Mouse (Mus musculus) liver, postnatal 0 days (tissue): ENCODE measurements around the gene Adgrg6. TPM values are rescaled to one million over a fixed set of nuclear protein-coding genes. Genes with fewer than 3 reads are reported as not detected.

Experiments used
- ATAC-seq: fragments of 200-750 bp; cut with Nextera tagmentation; 2 replicates; pipeline ENCODE4 v1.8.0; 2017; ENCODE audit warnings: mild to moderate bottlenecking, moderate library complexity
- DNase-seq: peaks from one replicate; pipeline ENCODE4 v3.0.0-alpha.2; 2016
- H3K27ac ChIP-seq: fragments of 300-500 bp; sonication (generic); 2 replicates; pipeline ENCODE4 v1.5.1; 2014; ENCODE audit warnings: antibody characterized with exemption, moderate library complexity, mild to moderate bottlenecking, low read depth
- H3K27me3 ChIP-seq: fragments of 300-500 bp; sonication (generic); 2 replicates; pipeline ENCODE4 v1.6.1; 2014; ENCODE audit warnings: low read length, control low read depth, mixed read lengths; ENCODE audit not compliant: insufficient read depth
- H3K36me3 ChIP-seq: fragments of 300-500 bp; sonication (generic); replicated peaks from 2 replicates; pipeline ENCODE4 v1.6.1; 2014; ENCODE audit warnings: mild to moderate bottlenecking, control low read depth, low read length, moderate library complexity, mixed read lengths; ENCODE audit not compliant: insufficient read depth
- H3K4me1 ChIP-seq: fragments of 300-500 bp; sonication (generic); 2 replicates; pipeline ENCODE4 v1.6.1; 2014; ENCODE audit warnings: antibody characterized with exemption, mild to moderate bottlenecking, control low read depth; ENCODE audit not compliant: insufficient read depth
- H3K4me2 ChIP-seq: fragments of 300-500 bp; sonication (generic); 2 replicates; pipeline ENCODE4 v1.6.1; 2014; ENCODE audit warnings: low read depth, mild to moderate bottlenecking, low read length, moderate library complexity, mixed read lengths
- H3K4me3 ChIP-seq: fragments of 300-500 bp; sonication (generic); 2 replicates; pipeline ENCODE4 v1.5.1; 2014; ENCODE audit warnings: low read depth, low read length
- H3K9ac ChIP-seq: fragments of 300-500 bp; sonication (generic); replicated peaks from 2 replicates; pipeline ENCODE4 v1.6.1; 2014; ENCODE audit warnings: mild to moderate bottlenecking, moderate library complexity
- H3K9me3 ChIP-seq: fragments of 300-500 bp; sonication (generic); 2 replicates; pipeline ENCODE4 v1.6.1; 2016; ENCODE audit warnings: mild to moderate bottlenecking, control low read depth, low read length, mixed read lengths
- CTCF ChIP-seq: sonication (generic); IDR thresholded peaks from 2 replicates; pipeline ENCODE4 v1.5.1; 2016; ENCODE audit warnings: antibody characterized with exemption, low read depth
- EP300 ChIP-seq: IDR thresholded peaks from 2 replicates; pipeline ENCODE4 v1.6.1; 2016; ENCODE audit warnings: antibody characterized with exemption, low read depth, mild to moderate bottlenecking
- WGBS: fragments of 180-500 bp; shearing (Covaris S2); extraction: QIAGEN DNeasy Blood & Tissue Kit; methylation state at CpG from one replicate; pipeline ENCODE4 v1.1.7; 2014; ENCODE audit not compliant: insufficient replicate concordance; 5-methylcytosine and 5-hydroxymethylcytosine counted together
- polyA plus RNA-seq: library from polyadenylated mRNA; unstranded; fragments of >200 nt; fragmentation: Nextera tagmentation; extraction: Ambion mirVana; gene quantifications from 2 replicates; pipeline ENCODE4 v1.2.1, GENCODE M21; 2015

Adgrg6 gene
- polyA plus RNA-seq, 1 experiment from 2014 or later = 0.39 TPM

GRCm38 (mm10) chr10:14460933-14461514 is 84.4 kb downstream of the Adgrg6 start:
- Histone ChIP-seq H3K4me1 (no peaks in the 10 kb centered on the region; the same call in 1 of the 2 replicates), H3K27me3 (no peaks in the 10 kb centered on the region), H3K9me3 (no peaks in the 10 kb centered on the region), H3K4me2 (no peak overlapping the region), H3K36me3 (no peaks in the 10 kb centered on the region), H3K4me3 (no peak overlapping the region), H3K27ac (no peak overlapping the region), H3K9ac (no peak overlapping the region)
- 66% methylated on average over 4 of the region's 4 CpGs for WGBS
- ATAC-seq (no peak), DNase-seq (no peak)
- TF ChIP-seq CTCF (no peak), EP300 (no peak)

- H3K4me1 ChIP-seq = no peaks in the 10 kb centered on the region; the same call in 1 of the 2 replicates
- no peak overlapping the region for H3K4me2 ChIP-seq
- no peaks in the 10 kb centered on the region for H3K36me3 ChIP-seq
- H3K9ac ChIP-seq = no peak overlapping the region
- H3K9me3 ChIP-seq = no peaks in the 10 kb centered on the region
- TF ChIP-seq EP300 = no peak
- TF ChIP-seq CTCF = no peak
- H3K27me3 ChIP-seq = no peaks in the 10 kb centered on the region
- DNase-seq = no peak
- WGBS = 30% methylated on average over 5 of the region's 5 CpGs
- no peak overlapping the region for H3K27ac ChIP-seq
- no peak overlapping the region for H3K4me3 ChIP-seq
- no peak for ATAC-seq
These were observed 85.1 kb downstream of the Adgrg6 start for GRCm38 (mm10) chr10:14460252-14460932.

- Histone ChIP-seq H3K27ac (no peak overlapping the region), H3K36me3 (no peaks in the 10 kb centered on the region), H3K4me1 (no peaks in the 10 kb centered on the region; the same call in 1 of the 2 replicates), H3K4me2 (no peak overlapping the region), H3K9me3 (no peaks in the 10 kb centered on the region), H3K4me3 (no peak overlapping the region), H3K9ac (no peak overlapping the region), H3K27me3 (no peaks in the 10 kb centered on the region)
- TF ChIP-seq CTCF (no peak), EP300 (no peak)
- ATAC-seq (no peak), DNase-seq (no peak)
- 41% methylated on average over 7 of the region's 7 CpGs for WGBS
These were observed 85.6 kb downstream of the Adgrg6 start for GRCm38 (mm10) chr10:14459819-14460218.

GRCm38 (mm10) chr10:14459330-14459729 is 86.1 kb downstream of the Adgrg6 start:
- H3K27ac ChIP-seq = no peak overlapping the region
- 84% methylated on average over 10 of the region's 10 CpGs for WGBS
- TF ChIP-seq CTCF = no peak
- no peak for TF ChIP-seq EP300

GRCm38 (mm10) chr10:14454481-14454880 is 91.0 kb downstream of the Adgrg6 start:
- no peak overlapping the region for H3K27ac ChIP-seq
- no peaks in the 10 kb centered on the region for H3K27me3 ChIP-seq
- ATAC-seq (no peak), DNase-seq (no peak)
- no peak overlapping the region for H3K9ac ChIP-seq
- H3K9me3 ChIP-seq = no peaks in the 10 kb centered on the region
- 44% methylated on average over 4 of the region's 4 CpGs for WGBS
- no peaks in the 10 kb centered on the region for H3K36me3 ChIP-seq
- no peak for TF ChIP-seq CTCF
- TF ChIP-seq EP300 = no peak
- H3K4me1 ChIP-seq = no peaks in the 10 kb centered on the region
- H3K4me3 ChIP-seq = no peak overlapping the region
- no peak overlapping the region for H3K4me2 ChIP-seq

More at GRCm38 (mm10) chr10:14459330-14459729, 86.1 kb downstream of the Adgrg6 start:
- H3K9ac ChIP-seq = no peak overlapping the region
- H3K4me2 ChIP-seq = no peak overlapping the region
- DNase-seq = no peak
- no peak overlapping the region for H3K4me3 ChIP-seq
- H3K27me3 ChIP-seq = no peaks in the 10 kb centered on the region
- H3K4me1 ChIP-seq = no peaks in the 10 kb centered on the region; the same call in 1 of the 2 replicates
- H3K36me3 ChIP-seq = no peaks in the 10 kb centered on the region
- no peak for ATAC-seq
- H3K9me3 ChIP-seq = no peaks in the 10 kb centered on the region

- TF ChIP-seq EP300 (no peak), CTCF (peak; percentile 38)
- H3K4me3 ChIP-seq = no peak overlapping the region
- no peak overlapping the region for H3K9ac ChIP-seq
- no peaks in the 10 kb centered on the region for H3K9me3 ChIP-seq
- 25% methylated on average over 3 of the region's 3 CpGs for WGBS
- H3K4me1 ChIP-seq = no peaks in the 10 kb centered on the region
- no peaks in the 10 kb centered on the region for H3K36me3 ChIP-seq
- no peak overlapping the region for H3K27ac ChIP-seq
- H3K4me2 ChIP-seq = no peak overlapping the region
- no peaks in the 10 kb centered on the region for H3K27me3 ChIP-seq
- DNase-seq (no peak), ATAC-seq (no peak)
These were observed 93.6 kb downstream of the Adgrg6 start for GRCm38 (mm10) chr10:14451811-14452210.
